Comparison of ENCODE assay signal across 1 mouse cellular context in the genomic region with DNA sequence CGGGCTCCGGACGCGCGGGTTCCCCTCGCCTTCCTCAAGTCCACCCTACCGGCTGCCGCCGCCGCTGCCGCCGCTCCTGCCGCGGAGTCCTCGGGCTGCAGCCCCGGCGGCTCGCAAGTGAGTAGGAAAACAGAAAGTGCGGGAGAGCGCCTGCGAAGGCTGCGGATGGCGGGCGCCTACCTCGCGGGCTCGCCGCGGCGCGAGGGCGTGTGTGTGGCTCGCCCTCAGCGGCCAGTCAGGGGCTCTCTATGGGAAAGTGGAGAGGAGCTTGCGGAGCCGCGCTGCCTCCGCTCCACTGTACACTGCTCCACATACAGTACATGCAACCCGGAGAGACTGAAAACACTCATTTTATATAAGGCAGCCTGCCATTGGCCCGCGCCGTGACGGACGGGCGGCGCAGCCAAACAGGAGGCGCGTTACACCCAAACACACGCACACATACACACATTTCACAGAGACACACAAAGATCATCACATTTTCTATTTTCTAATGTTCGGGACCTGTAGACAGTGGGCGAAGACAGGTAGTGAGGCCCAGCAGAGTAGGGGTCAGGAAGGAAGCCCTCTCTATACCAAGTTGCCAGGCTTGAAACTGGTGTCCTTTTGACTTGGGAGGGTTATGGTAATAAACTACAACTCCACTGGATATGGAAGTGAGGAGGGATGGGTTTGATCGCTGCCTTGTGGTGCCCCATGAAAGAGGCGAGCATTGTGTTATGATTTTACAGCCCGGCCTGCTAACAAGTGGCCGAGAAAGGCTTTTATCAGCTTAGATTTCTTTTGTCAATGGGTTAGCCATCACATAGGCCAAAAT.
TF ChIP-seq lines count a peak whose summit lies in the region.

Bbx (minus strand) TSS at position 329 of the 817 bp plus-strand sequence.

TF ChIP-seq in CH12.LX, 34 proteins besides CTCF, POLR2A, EP300 and RAD21 (continued from another document):
- TF ChIP-seq MAFK (IDR thresholded peaks at IDR 0.05; ENCODE audit: insufficient replicate concordance, low read length), result no peak
- TF ChIP-seq JUND (conservative IDR thresholded peaks at IDR 0.05; ENCODE audit: low read depth, low read length), result no peak
- peak; percentile 91; the same call in 1 of the 2 replicates for TF ChIP-seq CHD2 (IDR thresholded peaks at IDR 0.05; ENCODE audit: low read length)
- TF ChIP-seq NELFE (IDR thresholded peaks at IDR 0.05; ENCODE audit: low read depth, low read length), result peak; percentile 89
- no peak for TF ChIP-seq ZKSCAN1 (IDR thresholded peaks at IDR 0.05; ENCODE audit: borderline replicate concordance, low read depth, low read length)
- peak; percentile 88 for TF ChIP-seq SIN3A (IDR thresholded peaks at IDR 0.05; ENCODE audit: low read length)
- TF ChIP-seq MYC (IDR thresholded peaks at IDR 0.05; ENCODE audit: low read depth, low read length), result peak; percentile 23; the same call in 1 of the 2 replicates
- no peak for TF ChIP-seq ZNF384 (IDR thresholded peaks at IDR 0.05; ENCODE audit: low read depth, low read length)
- TF ChIP-seq UBTF (IDR thresholded peaks at IDR 0.05; ENCODE audit: low read depth, low read length), result peak; percentile 93; the same call in 1 of the 2 replicates
- TF ChIP-seq PAX5 (IDR thresholded peaks at IDR 0.05; ENCODE audit: low read length), result no peak
- TF ChIP-seq MAX (IDR thresholded peaks at IDR 0.05; ENCODE audit: low read length), result peak; percentile 21; the same call in 1 of the 2 replicates
- TF ChIP-seq POLR2AphosphoS2 (IDR thresholded peaks at IDR 0.05; ENCODE audit: low read depth, low read length), result peak; percentile 76; the same call in 1 of the 2 replicates
- TF ChIP-seq E2F4 (IDR thresholded peaks at IDR 0.05; ENCODE audit: insufficient replicate concordance, low read depth, low read length), result no peak
- no peak for TF ChIP-seq GABPA (IDR thresholded peaks at IDR 0.05; ENCODE audit: insufficient replicate concordance, low read depth, low read length)
- TF ChIP-seq ETS1 (conservative IDR thresholded peaks at IDR 0.05; ENCODE audit: low read depth, low read length), result no peak
- TF ChIP-seq TBP (conservative IDR thresholded peaks at IDR 0.05; ENCODE audit: low read depth, low read length), result peak; percentile 96
- TF ChIP-seq CHD1 (IDR thresholded peaks at IDR 0.05; ENCODE audit: low read depth, low read length), result no peak; the same call in 1 of the 2 replicates
- TF ChIP-seq HCFC1 (IDR thresholded peaks at IDR 0.05; ENCODE audit: low read depth, low read length), result peak; percentile 63; the same call in 1 of the 2 replicates
- peak; percentile 24; the same call in 1 of the 2 replicates for TF ChIP-seq IRF4 (IDR thresholded peaks at IDR 0.05; ENCODE audit: low read depth, low read length)
- no peak for TF ChIP-seq BHLHE40 (IDR thresholded peaks at IDR 0.05; ENCODE audit: low read depth, low read length)
- peak; percentile 46; the same call in 1 of the 2 replicates for TF ChIP-seq MEF2A (IDR thresholded peaks at IDR 0.05; ENCODE audit: borderline replicate concordance, low read depth, low read length)
- TF ChIP-seq TCF12 (IDR thresholded peaks at IDR 0.05; ENCODE audit: low read depth, low read length), result peak; percentile 87
